Mouse (Mus musculus): ENCODE results near the gene Slc51b. TPM values are rescaled to one million over a fixed set of nuclear protein-coding genes. Genes with fewer than 3 reads are reported as not detected.

The Slc51b gene
- total RNA-seq, 1 experiment from 2014 or later = not detected

- DNase-seq = peak; percentile 73
Measured at GRCm38 (mm10) chr9:65372449-65372848, 50.3 kb downstream of the Slc51b start.

DNA sequence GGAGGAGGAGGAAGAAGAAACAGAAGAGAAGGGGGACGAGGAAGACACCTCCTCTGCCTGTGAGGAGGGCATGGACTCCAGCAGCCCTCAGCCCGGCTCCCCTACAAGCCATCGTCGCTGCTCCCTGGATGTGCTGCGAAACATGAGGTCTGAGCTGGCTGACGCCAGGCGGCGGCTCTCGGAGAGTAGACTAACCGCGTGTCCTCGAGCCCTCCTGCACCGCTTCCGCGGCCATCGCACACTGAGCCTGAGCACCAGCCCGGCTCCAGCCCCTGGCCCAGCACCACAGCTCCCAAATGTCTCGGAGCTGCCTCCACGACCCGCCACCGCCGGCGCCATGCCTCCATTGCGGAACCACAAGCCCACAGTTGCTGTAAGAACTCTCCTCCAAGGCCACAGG is 51.0 kb downstream of the Slc51b start:
- DNase-seq = no peak

- DNase-seq = no peak
Measured at GRCm38 (mm10) chr9:65365721-65366120, 57.0 kb downstream of the Slc51b start.

GRCm38 (mm10) chr9:65363684-65364083 is 59.1 kb downstream of the Slc51b start:
- DNase-seq = no peak

Other genes with a start within 250 kb of the Slc51b start
- 15.2 and 17.3 TPM in 2 replicates for gene Parp16, start 227.6 kb downstream of the Slc51b start, total RNA-seq (2021)
- 5.1 and 5.6 TPM in 2 replicates for gene Cilp, start 157.8 kb downstream of the Slc51b start, total RNA-seq (2021)
- gene Clpx, start 128.7 kb downstream of the Slc51b start, total RNA-seq (2021) = 132 and 152 TPM in 2 replicates
- gene Pdcd7, start 76.9 kb downstream of the Slc51b start, total RNA-seq (2021) = 15.0 and 18.8 TPM in 2 replicates
- 0.52 and 0.53 TPM in 2 replicates for gene Ubap1l, start 61.9 kb downstream of the Slc51b start, total RNA-seq (2021)
- gene Kbtbd13, start 31.3 kb downstream of the Slc51b start, total RNA-seq (2021) = 0.26 and 0.63 TPM in 2 replicates
- gene Rasl12, start 24.4 kb downstream of the Slc51b start, total RNA-seq (2021) = 31.5 and 37.3 TPM in 2 replicates
- 12.3 and 14.7 TPM in 2 replicates for gene Mtfmt, start 12.8 kb upstream of the Slc51b start, total RNA-seq (2021)
- gene Spg21, start 38.0 kb upstream of the Slc51b start, total RNA-seq (2021) = 45.6 and 46.1 TPM in 2 replicates
- 0.41 TPM in 1 of 2 replicates, not detected in the other for gene Ankdd1a, start 97.2 kb upstream of the Slc51b start, total RNA-seq (2021)
- 36.1 and 48.0 TPM in 2 replicates for gene Plekho2, start 157.1 kb upstream of the Slc51b start, total RNA-seq (2021)
- gene Pif1, start 164.2 kb upstream of the Slc51b start, total RNA-seq (2021) = 1.7 and 2.9 TPM in 2 replicates
- gene Rbpms2, start 206.7 kb upstream of the Slc51b start, total RNA-seq (2021) = 61.0 and 61.5 TPM in 2 replicates
- 133 and 148 TPM in 2 replicates for gene Oaz2, start 245.0 kb upstream of the Slc51b start, total RNA-seq (2021)

All from adrenal gland, postnatal 14 days (tissue).